In the genomic region with DNA sequence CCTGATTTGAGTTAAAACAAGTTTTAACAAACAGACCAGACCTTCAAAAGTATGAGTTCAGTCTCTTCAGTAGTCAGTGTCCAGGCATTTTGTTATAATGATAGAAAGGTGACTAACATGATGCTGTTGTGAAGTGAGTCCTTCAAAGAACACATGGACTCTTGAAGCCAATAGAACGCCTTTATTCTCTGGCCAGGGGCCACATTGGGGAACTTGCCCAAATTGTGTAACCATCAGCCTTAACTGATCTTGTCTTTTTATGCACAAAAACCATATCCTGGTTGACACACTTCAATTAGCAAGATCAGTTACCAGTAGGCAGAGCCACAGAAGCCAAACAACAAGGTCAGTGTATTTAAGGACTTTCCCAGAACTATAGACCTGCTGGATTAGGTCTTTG, we compare ENCODE assay signal across 23 mouse cellular contexts.
"Had no signal": no experiment of that assay in that cellular context is flagged by ENCODE, and none has a peak within 500 bp of the region (broad histone marks: within the 10 kb centered on the region; RNA-seq: fewer than 3 reads in every experiment).

No protein-coding gene starts in this region.

- H3K4me2 ChIP-seq: kidney, embryonic 15.5 days; liver, embryonic 11.5 days; lung, embryonic 15.5 days; midbrain, embryonic 11.5 days; neural tube, embryonic 13.5 days; stomach, embryonic 15.5 days had no signal

- ATAC-seq: intestine, postnatal 0 days had no signal

- H3K4me3 ChIP-seq: kidney, embryonic 15.5 days; left cerebral cortex, adult 2 months; lung, embryonic 15.5 days; myocyte; neural tube, embryonic 13.5 days; stomach, embryonic 15.5 days had no signal

- H3K9ac ChIP-seq: kidney, embryonic 15.5 days; liver, embryonic 14.5 days; lung, embryonic 15.5 days; neural tube, embryonic 13.5 days; stomach, embryonic 15.5 days had no signal

- H3K36me3 ChIP-seq: kidney, embryonic 15.5 days; lung, embryonic 15.5 days; stomach, embryonic 15.5 days had no signal

- H3K27me3 ChIP-seq: kidney, embryonic 15.5 days; lung, embryonic 15.5 days; neural tube, embryonic 13.5 days; stomach, embryonic 15.5 days had no signal

- DNase-seq: kidney, adult 8-10 months; kidney, postnatal 10 days; kidney, postnatal 36 days; layer of hippocampus, postnatal 36 days; lung, adult 18-20 months; lung, postnatal 14 days; midbrain, embryonic 14.5 days; retina, postnatal 1 day; right cerebral cortex, postnatal 25 days; spleen, adult 18-20 months; thymus, adult 2 months; thymus, postnatal 25 days had no signal

- H3K9me3 ChIP-seq: kidney, embryonic 15.5 days; lung, embryonic 15.5 days; neural tube, embryonic 13.5 days; stomach, embryonic 15.5 days had no signal

- H3K27ac ChIP-seq: kidney, embryonic 15.5 days; left cerebral cortex, adult 2 months; liver, embryonic 14.5 days; lung, embryonic 15.5 days; macrophage; neural tube, embryonic 13.5 days; stomach, embryonic 15.5 days had no signal
